Comparison of ENCODE assay signal across 23 mouse cellular contexts in the genomic region with DNA sequence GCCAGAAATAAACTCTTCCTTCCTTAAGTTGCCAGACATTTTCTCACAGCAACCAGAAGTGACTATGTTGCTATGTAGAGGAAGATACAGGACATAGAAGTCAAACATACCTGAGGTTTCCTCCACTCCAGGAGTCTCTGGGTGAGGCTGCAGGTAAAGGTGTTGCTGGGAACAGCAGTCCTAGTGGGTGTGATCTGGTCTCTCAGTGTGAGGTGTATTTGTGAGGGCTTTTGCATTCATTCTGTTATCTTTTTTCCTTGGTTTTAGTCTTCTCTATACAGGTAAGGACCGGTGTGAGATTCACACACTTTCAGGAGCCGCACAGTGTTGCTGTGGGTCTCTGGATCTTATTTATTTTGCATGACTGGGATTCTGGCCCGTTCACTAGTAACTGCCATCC.
DNase-seq lines count a peak whose midpoint lies in the region; ATAC-seq and TF ChIP-seq lines count a peak whose summit lies in the region.
"Had no signal": no experiment of that assay in that cellular context is flagged by ENCODE, and none has a peak within 500 bp of the region (broad histone marks: within the 10 kb centered on the region; RNA-seq: fewer than 3 reads in every experiment).

No protein-coding gene starts in this region.

- peaks cover 49% of the 10 kb centered on the region for H3K36me3 ChIP-seq in heart, embryonic 10.5 days
- H3K36me3 ChIP-seq in heart, embryonic 11.5 days (ENCODE audit: control insufficient read depth, insufficient read depth, low read length) = peaks cover 7% of the 10 kb centered on the region
- peaks cover 53% of the 10 kb centered on the region for H3K36me3 ChIP-seq in midbrain, embryonic 10.5 days
- peaks cover 9% of the 10 kb centered on the region; the same call in 1 of the 2 replicates for H3K36me3 ChIP-seq in midbrain, embryonic 15.5 days (replicated peaks)
- peaks cover 2% of the 10 kb centered on the region for H3K36me3 ChIP-seq in testis, adult 2 months (ENCODE audit: control insufficient read depth, insufficient read depth, low read length)

- peak; percentile 9 for DNase-seq in heart, embryonic 10.5 days (ENCODE audit: low spot score)
- DNase-seq in midbrain, embryonic 10.5 days (ENCODE audit: low spot score) = peak; percentile 5
- DNase-seq in testis, postnatal 10 days (ENCODE audit: low spot score) = no peak
- DNase-seq in right cerebral cortex, postnatal 25 days = no peak
- DNase-seq: adrenal gland, adult 2 months; adrenal gland, postnatal 14 days; cerebellum, adult 11 months; cerebellum, adult 9-11 months; cerebellum, postnatal 25 days; gastrocnemius, postnatal 10 days; gastrocnemius, postnatal 36 days; heart, postnatal 14 days had no signal

- H3K27me3 ChIP-seq in heart, embryonic 10.5 days (ENCODE audit: insufficient read depth, poor library complexity, severe bottlenecking) = no peaks in the 10 kb centered on the region
- no peaks in the 10 kb centered on the region for H3K27me3 ChIP-seq in heart, embryonic 11.5 days (ENCODE audit: control insufficient read depth, insufficient read depth, low read length)
- no peaks in the 10 kb centered on the region for H3K27me3 ChIP-seq in midbrain, embryonic 10.5 days (ENCODE audit: low read depth, poor library complexity, severe bottlenecking)
- no peaks in the 10 kb centered on the region for H3K27me3 ChIP-seq in midbrain, embryonic 15.5 days (replicated peaks)
- no peaks in the 10 kb centered on the region for H3K27me3 ChIP-seq in testis, adult 2 months (ENCODE audit: control insufficient read depth, insufficient read depth, low read length)
- H3K27me3 ChIP-seq: embryonic facial prominence, embryonic 12.5 days; embryonic facial prominence, embryonic 15.5 days; forebrain, embryonic 12.5 days; heart, embryonic 13.5 days; hindbrain, embryonic 12.5 days; hindbrain, embryonic 15.5 days had no signal

- TF ChIP-seq CTCF in testis, adult 2 months (IDR thresholded peaks at IDR 0.05; ENCODE audit: control insufficient read depth, insufficient read depth, insufficient replicate concordance, low read depth, low read length) = no peak

- H3K27ac ChIP-seq in heart, embryonic 10.5 days = no peak overlapping the region
- no peak overlapping the region for H3K27ac ChIP-seq in heart, embryonic 11.5 days (ENCODE audit: low read depth, low read length)
- no peak overlapping the region for H3K27ac ChIP-seq in midbrain, embryonic 10.5 days (replicated peaks)
- no peak overlapping the region for H3K27ac ChIP-seq in midbrain, embryonic 15.5 days
- H3K27ac ChIP-seq in testis, adult 2 months (ENCODE audit: control insufficient read depth, insufficient read depth, low read depth, low read length) = no peak overlapping the region
- H3K27ac ChIP-seq: embryonic facial prominence, embryonic 12.5 days; embryonic facial prominence, embryonic 15.5 days; forebrain, embryonic 12.5 days; heart, embryonic 13.5 days; hindbrain, embryonic 12.5 days; hindbrain, embryonic 15.5 days had no signal

- no peak for TF ChIP-seq POLR2A in testis, adult 2 months (IDR thresholded peaks at IDR 0.05; ENCODE audit: control insufficient read depth, low read depth, low read length)

- ATAC-seq in heart, embryonic 11.5 days (replicated peaks; ENCODE audit: insufficient number of reproducible peaks, low FRiP score, low TSS enrichment) = no peak
- ATAC-seq in midbrain, embryonic 15.5 days (replicated peaks) = no peak
- ATAC-seq: CD4-positive, CD25-positive, alpha-beta regulatory T cell, adult 4 months; forebrain, embryonic 16.5 days had no signal

- no peak overlapping the region for H3K4me2 ChIP-seq in heart, embryonic 11.5 days
- H3K4me2 ChIP-seq in midbrain, embryonic 15.5 days = no peak overlapping the region
- H3K4me2 ChIP-seq: embryonic facial prominence, embryonic 12.5 days; embryonic facial prominence, embryonic 15.5 days; forebrain, embryonic 12.5 days; heart, embryonic 13.5 days; hindbrain, embryonic 12.5 days; hindbrain, embryonic 15.5 days had no signal

- no peaks in the 10 kb centered on the region for H3K4me1 ChIP-seq in heart, embryonic 10.5 days
- H3K4me1 ChIP-seq in heart, embryonic 11.5 days (ENCODE audit: control insufficient read depth, insufficient read depth, low read length) = no peaks in the 10 kb centered on the region
- H3K4me1 ChIP-seq in midbrain, embryonic 10.5 days = no peaks in the 10 kb centered on the region
- H3K4me1 ChIP-seq in midbrain, embryonic 15.5 days = no peaks in the 10 kb centered on the region
- H3K4me1 ChIP-seq in testis, adult 2 months (ENCODE audit: control insufficient read depth, insufficient read depth, low read length) = no peaks in the 10 kb centered on the region
- H3K4me1 ChIP-seq: embryonic facial prominence, embryonic 12.5 days; embryonic facial prominence, embryonic 15.5 days; forebrain, embryonic 12.5 days; heart, embryonic 13.5 days; hindbrain, embryonic 12.5 days; hindbrain, embryonic 15.5 days had no signal

- H3K4me3 ChIP-seq in heart, embryonic 10.5 days = no peak overlapping the region
- no peak overlapping the region for H3K4me3 ChIP-seq in heart, embryonic 11.5 days (ENCODE audit: low read depth, low read length)
- no peak overlapping the region for H3K4me3 ChIP-seq in midbrain, embryonic 10.5 days
- no peak overlapping the region for H3K4me3 ChIP-seq in midbrain, embryonic 15.5 days
- peak overlapping the region; percentile 6; the same call in 1 of the 2 replicates for H3K4me3 ChIP-seq in testis, adult 2 months (ENCODE audit: control insufficient read depth, low read depth, low read length)
- H3K4me3 ChIP-seq: embryonic facial prominence, embryonic 12.5 days; embryonic facial prominence, embryonic 15.5 days; forebrain, embryonic 12.5 days; heart, embryonic 13.5 days; hindbrain, embryonic 12.5 days; hindbrain, embryonic 15.5 days had no signal

- no peaks in the 10 kb centered on the region for H3K9me3 ChIP-seq in heart, embryonic 10.5 days
- H3K9me3 ChIP-seq in heart, embryonic 11.5 days (replicated peaks; ENCODE audit: control insufficient read depth, low read length) = no peaks in the 10 kb centered on the region
- H3K9me3 ChIP-seq in midbrain, embryonic 10.5 days (replicated peaks) = peaks cover 11% of the 10 kb centered on the region
- H3K9me3 ChIP-seq in midbrain, embryonic 15.5 days = no peaks in the 10 kb centered on the region
- H3K9me3 ChIP-seq: embryonic facial prominence, embryonic 12.5 days; embryonic facial prominence, embryonic 15.5 days; forebrain, embryonic 12.5 days; hindbrain, embryonic 12.5 days; hindbrain, embryonic 15.5 days had no signal

- WGBS in heart, embryonic 10.5 days = 100% methylated on average over 3 of the region's 3 CpGs
- WGBS in heart, embryonic 11.5 days (ENCODE audit: insufficient replicate concordance) = 99% methylated on average over 3 of the region's 3 CpGs
- WGBS in midbrain, embryonic 10.5 days = 92% methylated on average over 3 of the region's 3 CpGs
- 99% methylated on average over 3 of the region's 3 CpGs for WGBS in midbrain, embryonic 15.5 days

- no peak overlapping the region for H3K9ac ChIP-seq in heart, embryonic 11.5 days (ENCODE audit: low read depth, low read length)
- H3K9ac ChIP-seq in midbrain, embryonic 15.5 days = no peak overlapping the region
- H3K9ac ChIP-seq: embryonic facial prominence, embryonic 12.5 days; embryonic facial prominence, embryonic 15.5 days; forebrain, embryonic 12.5 days; heart, embryonic 13.5 days; hindbrain, embryonic 12.5 days; hindbrain, embryonic 15.5 days had no signal

Comparison
In these comparisons a context has a peak if more than half of its experiments do, and no peak if none do; other contexts are left out.
1. DNase-seq: peak in heart, embryonic 10.5 days (single experiment) and midbrain, embryonic 10.5 days (single experiment); none in testis, postnatal 10 days (single experiment) and right cerebral cortex, postnatal 25 days (single experiment).